Mouse (Mus musculus) gastrocnemius, adult 18-20 months (tissue): ENCODE results near the gene Srsf3. TPM values are rescaled to one million over a fixed set of nuclear protein-coding genes. Genes with fewer than 3 reads are reported as not detected.

Source experiments
- DNase-seq: peaks from one replicate; pipeline ENCODE4 v3.0.0; 2021; ENCODE audit warnings: low spot score
- total RNA-seq, 2 experiments: library from RNA; stranded (reverse); gene quantifications; 2 replicates each; pipeline ENCODE4 v1.2.3; 2021

Gene Srsf3
- total RNA-seq, 2 experiments from 2014 or later, result 37.4 to 48.6 TPM

- no peak for DNase-seq
These were observed 54.5 kb downstream of the Srsf3 start for GRCm38 (mm10) chr17:29086916-29087315.

- DNase-seq, result no peak
These were observed 58.3 kb downstream of the Srsf3 start, which contains the start of gene Cdkn1a for GRCm38 (mm10) chr17:29090776-29091175. Cdkn1a (plus strand) TSS chr17:29090976.

GRCm38 (mm10) chr17:29091348-29091944, 59.0 kb downstream of the Srsf3 start:
- DNase-seq, result no peak

GRCm38 (mm10) chr17:29092497-29092896, 60.1 kb downstream of the Srsf3 start:
- no peak for DNase-seq

Other genes starting within 250 kb of the Srsf3 start
- gene Brpf3, start 231.5 kb upstream of the Srsf3 start, total RNA-seq, result 10 to 100 TPM; 15.2 to 15.6 TPM
- under 1 TPM in 1 of 2 experiments, not detected in 1; 0.05 TPM for gene Pnpla1, start 174.2 kb upstream of the Srsf3 start, total RNA-seq
- gene 4930539E08Rik, start 117.3 kb upstream of the Srsf3 start, total RNA-seq, result not detected
- not detected for gene Pxt1, start 88.8 kb upstream of the Srsf3 start, total RNA-seq
- gene Kctd20, start 80.7 kb upstream of the Srsf3 start, total RNA-seq, result 10 to 100 TPM; 37.1 to 42.1 TPM
- 10 to 100 TPM; 20.2 to 22.4 TPM for gene Stk38, start 24.6 kb upstream of the Srsf3 start, total RNA-seq
- 10 to 100 TPM; 31.9 to 63.3 TPM for gene Cdkn1a, start 58.3 kb downstream of the Srsf3 start, total RNA-seq
- under 1 TPM; 0.31 to 0.34 TPM for gene Rab44, start 81.5 kb downstream of the Srsf3 start, total RNA-seq
- not detected for gene Cpne5, start 205.5 kb downstream of the Srsf3 start, total RNA-seq
- 1 to 10 TPM; 5.5 to 6.1 TPM for gene Ppil1, start 231.6 kb downstream of the Srsf3 start, total RNA-seq
- 100 to 1,000 TPM; 119 to 125 TPM for gene BC004004, start 236.2 kb downstream of the Srsf3 start, total RNA-seq